Mouse (Mus musculus): ENCODE data around the gene Tshz2. TPM values are rescaled to one million over a fixed set of nuclear protein-coding genes. Genes with fewer than 3 reads are reported as not detected.

Tshz2 gene
- polyA plus RNA-seq, 1 experiment from 2014 or later: 5.9 TPM

- Histone ChIP-seq H3K4me3 (ENCODE audit: low read depth, low read length) (no peak overlapping the region), H3K27me3 (ENCODE audit: control insufficient read depth, insufficient read depth, low read length) (no peaks in the 10 kb centered on the region), H3K27ac (replicated peaks; ENCODE audit: low read depth, low read length) (no peak overlapping the region), H3K9ac (ENCODE audit: low read length) (no peak overlapping the region), H3K36me3 (ENCODE audit: control insufficient read depth, insufficient read depth, low read length) (no peaks in the 10 kb centered on the region), H3K4me1 (ENCODE audit: control insufficient read depth, insufficient read depth, low read length) (peaks cover 8% of the 10 kb centered on the region; the same call in 1 of the 2 replicates), H3K4me2 (ENCODE audit: low read depth, severe bottlenecking) (no peak overlapping the region), H3K9me3 (ENCODE audit: control insufficient read depth, low read length) (no peaks in the 10 kb centered on the region)
- DNase-seq (ENCODE audit: low spot score) (no peak), ATAC-seq (ENCODE audit: insufficient number of reproducible peaks, low FRiP score, low TSS enrichment, low read depth) (no peak)
- 86% methylated on average over 5 of the region's 5 CpGs for WGBS
Observed at GRCm38 (mm10) chr2:169699141-169699540, 66.3 kb downstream of the Tshz2 start.

- Histone ChIP-seq H3K4me1 (ENCODE audit: control insufficient read depth, insufficient read depth, low read length) (peaks cover 8% of the 10 kb centered on the region; the same call in 1 of the 2 replicates), H3K27ac (replicated peaks; ENCODE audit: low read depth, low read length) (no peak overlapping the region), H3K4me2 (ENCODE audit: low read depth, severe bottlenecking) (no peak overlapping the region), H3K36me3 (ENCODE audit: control insufficient read depth, insufficient read depth, low read length) (no peaks in the 10 kb centered on the region), H3K9ac (ENCODE audit: low read length) (no peak overlapping the region), H3K4me3 (ENCODE audit: low read depth, low read length) (no peak overlapping the region), H3K27me3 (ENCODE audit: control insufficient read depth, insufficient read depth, low read length) (no peaks in the 10 kb centered on the region), H3K9me3 (ENCODE audit: control insufficient read depth, low read length) (no peaks in the 10 kb centered on the region)
- 36% methylated on average over 7 of the region's 7 CpGs for WGBS
- no peak for DNase-seq (ENCODE audit: low spot score)
- no peak for ATAC-seq (ENCODE audit: insufficient number of reproducible peaks, low FRiP score, low TSS enrichment, low read depth)
Observed at GRCm38 (mm10) chr2:169699862-169700511, 67.2 kb downstream of the Tshz2 start.

DNA sequence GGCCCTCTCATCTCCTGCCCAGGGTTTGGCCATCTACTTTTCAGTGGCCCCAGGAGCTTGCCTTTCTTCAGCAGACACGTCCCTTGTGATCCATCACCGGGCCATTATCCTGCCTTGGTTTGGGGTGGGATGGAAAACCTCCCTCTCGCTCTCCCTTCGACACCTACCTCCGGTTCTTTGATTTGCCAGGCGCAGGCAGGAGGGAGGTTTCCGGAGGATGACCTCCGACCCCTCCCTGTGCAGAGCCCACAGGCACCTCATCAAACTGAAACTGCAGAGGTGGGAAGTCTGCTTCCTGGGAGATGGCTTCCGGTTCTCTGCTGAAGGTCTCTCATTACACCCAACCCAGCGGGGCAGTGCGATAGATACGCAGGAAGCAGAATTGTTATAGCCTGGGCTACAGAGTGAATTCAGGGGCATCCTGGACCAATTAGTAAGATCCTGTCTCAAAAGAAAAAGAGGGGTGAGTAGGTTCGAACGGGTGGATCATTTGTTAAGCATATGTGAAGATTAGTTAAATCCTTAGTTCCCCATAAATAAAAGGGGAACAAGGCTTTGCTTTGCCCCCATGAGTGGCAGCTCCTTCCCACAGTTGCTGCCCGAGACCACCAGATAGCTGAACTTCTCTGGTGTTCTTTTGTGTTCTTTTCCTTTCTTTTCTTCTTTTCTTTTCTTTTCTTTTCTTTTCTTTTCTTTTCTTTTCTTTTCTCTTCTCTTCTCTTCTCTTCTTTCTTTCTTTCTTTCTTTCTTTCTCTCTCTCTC, 70.1 kb downstream of the Tshz2 start:
- peak; percentile 51 for DNase-seq (ENCODE audit: low spot score)
- no peak overlapping the region for H3K9ac ChIP-seq (ENCODE audit: low read length)
- no peak overlapping the region for H3K4me3 ChIP-seq (ENCODE audit: low read depth, low read length)
- no peaks in the 10 kb centered on the region for H3K27me3 ChIP-seq (ENCODE audit: control insufficient read depth, insufficient read depth, low read length)
- H3K36me3 ChIP-seq (ENCODE audit: control insufficient read depth, insufficient read depth, low read length): no peaks in the 10 kb centered on the region
- ATAC-seq (ENCODE audit: insufficient number of reproducible peaks, low FRiP score, low TSS enrichment, low read depth): no peak
- H3K27ac ChIP-seq (replicated peaks; ENCODE audit: low read depth, low read length): no peak overlapping the region
- no peak overlapping the region for H3K4me2 ChIP-seq (ENCODE audit: low read depth, severe bottlenecking)
- H3K4me1 ChIP-seq (ENCODE audit: control insufficient read depth, insufficient read depth, low read length): peaks cover 8% of the 10 kb centered on the region; the same call in 1 of the 2 replicates
- 10% methylated on average over 15 of the region's 15 CpGs for WGBS
- no peaks in the 10 kb centered on the region for H3K9me3 ChIP-seq (ENCODE audit: control insufficient read depth, low read length)

DNA sequence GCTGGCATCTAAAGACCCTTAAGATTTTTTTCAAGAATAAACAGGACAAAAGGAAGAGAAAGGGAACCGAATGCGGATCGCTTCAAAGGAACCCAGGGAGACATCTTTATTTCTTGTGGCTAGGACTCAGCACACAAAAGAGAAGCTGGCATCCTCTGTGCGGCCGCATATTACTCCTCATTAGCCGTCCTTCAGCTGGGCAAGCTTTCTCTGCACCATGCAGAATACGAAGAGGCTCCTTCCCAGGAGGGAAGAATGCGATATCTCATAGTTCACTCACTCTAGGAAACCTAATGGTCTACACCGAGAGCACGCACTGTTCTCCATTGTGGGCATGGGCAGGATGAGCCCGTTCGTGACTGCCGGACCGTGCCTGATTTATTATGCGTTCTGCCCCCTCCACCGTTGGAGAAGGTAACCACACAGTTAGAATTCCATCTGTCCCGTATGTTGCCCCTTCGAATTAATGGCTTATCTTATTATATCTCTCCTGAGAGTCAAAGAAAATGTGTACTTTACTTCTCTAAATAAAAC, 89.0 kb downstream of the Tshz2 start:
- no peak overlapping the region for H3K4me2 ChIP-seq (ENCODE audit: low read depth, severe bottlenecking)
- H3K4me3 ChIP-seq (ENCODE audit: low read depth, low read length): no peak overlapping the region
- H3K36me3 ChIP-seq (ENCODE audit: control insufficient read depth, insufficient read depth, low read length): no peaks in the 10 kb centered on the region
- no peak for ATAC-seq (ENCODE audit: insufficient number of reproducible peaks, low FRiP score, low TSS enrichment, low read depth)
- H3K27me3 ChIP-seq (ENCODE audit: control insufficient read depth, insufficient read depth, low read length): no peaks in the 10 kb centered on the region
- WGBS: 83% methylated on average over 18 of the region's 18 CpGs
- H3K4me1 ChIP-seq (ENCODE audit: control insufficient read depth, insufficient read depth, low read length): peaks cover 16% of the 10 kb centered on the region
- H3K27ac ChIP-seq (replicated peaks; ENCODE audit: low read depth, low read length): no peak overlapping the region
- H3K9me3 ChIP-seq (ENCODE audit: control insufficient read depth, low read length): no peaks in the 10 kb centered on the region
- DNase-seq (ENCODE audit: low spot score): no peak
- no peak overlapping the region for H3K9ac ChIP-seq (ENCODE audit: low read length)

DNA sequence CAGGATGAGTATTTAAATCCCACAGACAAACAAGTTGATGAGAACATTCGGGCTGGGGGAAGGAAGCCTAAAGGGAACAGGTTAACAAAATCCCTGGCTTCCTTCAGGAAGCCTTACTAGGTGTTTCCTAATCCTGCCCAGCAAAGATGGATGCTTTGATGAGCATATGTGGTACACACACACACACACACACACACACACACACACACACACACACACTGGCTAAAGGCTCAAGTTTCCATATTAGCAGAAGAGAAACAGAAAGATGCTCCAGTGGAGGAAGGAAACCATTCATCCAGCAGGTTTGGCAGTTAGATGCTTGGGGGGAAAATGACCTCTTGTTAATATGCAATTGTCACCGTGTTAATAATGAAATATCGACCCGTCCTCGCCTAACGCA, 89.5 kb downstream of the Tshz2 start:
- Histone ChIP-seq H3K27ac (replicated peaks; ENCODE audit: low read depth, low read length) (no peak overlapping the region), H3K9ac (ENCODE audit: low read length) (no peak overlapping the region), H3K36me3 (ENCODE audit: control insufficient read depth, insufficient read depth, low read length) (no peaks in the 10 kb centered on the region), H3K9me3 (ENCODE audit: control insufficient read depth, low read length) (no peaks in the 10 kb centered on the region), H3K4me2 (ENCODE audit: low read depth, severe bottlenecking) (no peak overlapping the region), H3K27me3 (ENCODE audit: control insufficient read depth, insufficient read depth, low read length) (no peaks in the 10 kb centered on the region), H3K4me3 (ENCODE audit: low read depth, low read length) (no peak overlapping the region), H3K4me1 (ENCODE audit: control insufficient read depth, insufficient read depth, low read length) (peaks cover 13% of the 10 kb centered on the region)
- WGBS: 71% methylated on average over 6 of the region's 6 CpGs
- ATAC-seq (ENCODE audit: insufficient number of reproducible peaks, low FRiP score, low TSS enrichment, low read depth) (no peak), DNase-seq (ENCODE audit: low spot score) (no peak)

DNA sequence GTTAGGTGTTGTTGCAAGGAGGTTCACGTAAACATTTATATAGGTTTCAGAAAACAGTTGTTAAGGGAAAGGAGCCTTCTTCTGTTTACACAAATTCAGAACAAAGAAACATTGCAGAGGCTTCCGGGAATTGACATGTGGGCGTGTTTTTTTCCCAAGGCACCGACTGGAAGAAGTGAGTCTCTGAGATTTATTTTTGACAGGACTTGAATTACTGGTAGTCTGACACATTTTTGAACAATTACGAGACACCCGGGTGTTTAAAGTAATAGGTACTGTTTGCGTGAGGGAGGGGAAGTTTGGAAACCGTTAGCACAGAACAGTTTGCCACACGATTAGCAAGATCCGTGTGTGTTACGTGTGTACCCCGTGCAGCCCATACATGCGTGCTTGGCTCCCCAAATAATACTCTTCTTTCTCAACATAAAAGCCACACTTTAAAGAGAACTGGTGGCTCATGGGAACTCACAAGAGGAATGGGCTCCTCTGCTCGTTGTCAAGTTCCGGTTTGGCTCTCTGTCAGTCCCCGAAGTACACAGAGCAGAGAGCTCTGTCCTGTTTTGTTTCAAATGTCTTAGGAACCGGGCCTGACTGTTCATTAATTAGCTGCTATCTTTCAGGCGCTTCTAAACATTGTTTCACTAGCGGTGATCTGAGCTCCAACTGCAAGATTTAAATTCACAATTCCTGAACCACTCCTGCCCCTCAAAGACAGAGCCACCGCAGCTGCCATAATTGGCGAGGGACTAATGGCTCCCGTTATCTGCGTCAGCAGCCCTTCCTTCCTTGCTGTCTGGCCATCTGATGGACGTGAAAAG, 91.0 kb downstream of the Tshz2 start:
- Histone ChIP-seq H3K4me1 (ENCODE audit: control insufficient read depth, insufficient read depth, low read length) (peaks cover 8% of the 10 kb centered on the region; the same call in 1 of the 2 replicates), H3K36me3 (ENCODE audit: control insufficient read depth, insufficient read depth, low read length) (no peaks in the 10 kb centered on the region), H3K27me3 (ENCODE audit: control insufficient read depth, insufficient read depth, low read length) (no peaks in the 10 kb centered on the region), H3K9me3 (ENCODE audit: control insufficient read depth, low read length) (no peaks in the 10 kb centered on the region), H3K4me2 (ENCODE audit: low read depth, severe bottlenecking) (no peak overlapping the region), H3K4me3 (ENCODE audit: low read depth, low read length) (no peak overlapping the region), H3K9ac (ENCODE audit: low read length) (no peak overlapping the region; the same call in 1 of the 2 replicates), H3K27ac (replicated peaks; ENCODE audit: low read depth, low read length) (no peak overlapping the region)
- WGBS: 28% methylated on average over 24 of the region's 24 CpGs
- no peak for ATAC-seq (ENCODE audit: insufficient number of reproducible peaks, low FRiP score, low TSS enrichment, low read depth)
- peak; percentile 34 for DNase-seq (ENCODE audit: low spot score)

GRCm38 (mm10) chr2:169728651-169729280, 96.0 kb downstream of the Tshz2 start:
- H3K27ac ChIP-seq (replicated peaks; ENCODE audit: low read depth, low read length): no peak overlapping the region
- peak; percentile 46 for DNase-seq (ENCODE audit: low spot score)
- ATAC-seq (ENCODE audit: insufficient number of reproducible peaks, low FRiP score, low TSS enrichment, low read depth): no peak
- no peaks in the 10 kb centered on the region for H3K36me3 ChIP-seq (ENCODE audit: control insufficient read depth, insufficient read depth, low read length)
- H3K4me3 ChIP-seq (ENCODE audit: low read depth, low read length): no peak overlapping the region
- 48% methylated on average over 16 of the region's 16 CpGs for WGBS
- H3K4me2 ChIP-seq (ENCODE audit: low read depth, severe bottlenecking): no peak overlapping the region
- peaks cover 4% of the 10 kb centered on the region; the same call in 1 of the 2 replicates for H3K4me1 ChIP-seq (ENCODE audit: control insufficient read depth, insufficient read depth, low read length)
- H3K9ac ChIP-seq (ENCODE audit: low read length): no peak overlapping the region
- no peaks in the 10 kb centered on the region for H3K9me3 ChIP-seq (ENCODE audit: control insufficient read depth, low read length)
- no peaks in the 10 kb centered on the region for H3K27me3 ChIP-seq (ENCODE audit: control insufficient read depth, insufficient read depth, low read length)

GRCm38 (mm10) chr2:169730551-169730996, 97.8 kb downstream of the Tshz2 start:
- DNase-seq (ENCODE audit: low spot score): no peak
- Histone ChIP-seq H3K4me2 (ENCODE audit: low read depth, severe bottlenecking) (no peak overlapping the region), H3K9me3 (ENCODE audit: control insufficient read depth, low read length) (no peaks in the 10 kb centered on the region), H3K27ac (replicated peaks; ENCODE audit: low read depth, low read length) (no peak overlapping the region), H3K27me3 (ENCODE audit: control insufficient read depth, insufficient read depth, low read length) (no peaks in the 10 kb centered on the region), H3K4me3 (ENCODE audit: low read depth, low read length) (no peak overlapping the region), H3K9ac (ENCODE audit: low read length) (no peak overlapping the region), H3K36me3 (ENCODE audit: control insufficient read depth, insufficient read depth, low read length) (no peaks in the 10 kb centered on the region), H3K4me1 (ENCODE audit: control insufficient read depth, insufficient read depth, low read length) (no peaks in the 10 kb centered on the region)
- 79% methylated on average over 7 of the region's 7 CpGs for WGBS
- ATAC-seq (ENCODE audit: insufficient number of reproducible peaks, low FRiP score, low TSS enrichment, low read depth): no peak
